Mouse (Mus musculus): Measurements from ENCODE around the gene Ap1g1.

DNA sequence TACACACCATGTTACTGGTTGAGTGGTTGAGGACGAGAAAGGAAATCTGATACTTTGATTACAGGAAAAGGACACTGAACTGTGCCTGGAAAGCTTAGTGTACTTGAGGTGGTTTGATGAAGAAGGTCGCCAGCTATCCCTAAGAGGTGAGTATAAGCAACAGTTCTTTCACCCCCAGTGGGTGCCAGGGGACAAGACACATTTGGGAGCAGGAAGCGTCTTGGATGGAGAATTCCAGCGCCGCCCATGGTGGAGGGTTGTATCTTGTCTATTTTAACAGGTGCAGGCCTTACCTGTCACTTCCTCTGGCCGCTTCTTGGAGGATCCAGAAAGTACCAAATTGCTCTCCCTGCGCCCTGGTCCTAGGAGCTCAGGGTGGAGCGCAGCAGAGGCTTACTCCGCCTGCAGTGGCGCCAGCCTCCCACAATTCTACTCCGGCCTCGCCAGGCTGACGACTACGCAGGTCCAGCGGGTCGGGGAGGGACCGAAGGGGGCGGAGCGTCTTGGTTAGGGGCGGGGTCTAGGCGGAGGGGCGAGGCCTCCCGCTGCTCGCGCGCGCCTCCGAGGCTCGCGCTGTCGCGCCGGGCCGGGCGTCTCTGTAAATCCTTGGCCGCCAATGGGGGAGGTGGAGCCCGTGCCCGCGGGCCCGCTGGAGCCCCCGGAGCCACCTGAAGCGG is 89.8 kb downstream of the Ap1g1 start, which contains the start of gene Phlpp2:
- TF ChIP-seq POLR2A (IDR thresholded peaks at IDR 0.05; ENCODE audit: extremely low read depth, insufficient read depth, low read length) = peak; percentile 81; the same call in 1 of the 2 replicates
- TF ChIP-seq CTCF (IDR thresholded peaks at IDR 0.05; ENCODE audit: extremely low read depth, insufficient read depth, low read length) = no peak
